Mouse (Mus musculus) neural tube, embryonic 15.5 days (tissue): ENCODE data around the gene Mfap5. TPM values are rescaled to one million over a fixed set of nuclear protein-coding genes. Genes with fewer than 3 reads are reported as not detected.

Experiments used
- ATAC-seq: fragments of 200-750 bp; cut with Nextera tagmentation; 2 replicates; pipeline ENCODE4 v1.8.0; 2017; ENCODE audit warnings: mild to moderate bottlenecking, moderate TSS enrichment, moderate library complexity; ENCODE audit not compliant: low FRiP score
- H3K27ac ChIP-seq: fragments of 300-500 bp; sonication (generic); replicated peaks from 2 replicates; pipeline ENCODE4 v1.5.1; 2015; ENCODE audit warnings: mild to moderate bottlenecking, inconsistent platforms
- H3K27me3 ChIP-seq: fragments of 300-500 bp; sonication (generic); replicated peaks from 2 replicates; pipeline ENCODE4 v1.6.1; 2015; ENCODE audit warnings: inconsistent platforms
- H3K36me3 ChIP-seq: fragments of 300-500 bp; sonication (generic); 2 replicates; pipeline ENCODE4 v1.6.1; 2015; ENCODE audit warnings: inconsistent platforms
- H3K4me1 ChIP-seq: fragments of 300-500 bp; sonication (generic); 2 replicates; pipeline ENCODE4 v1.6.1; 2015; ENCODE audit warnings: inconsistent platforms
- H3K4me2 ChIP-seq: fragments of 300-500 bp; sonication (generic); 2 replicates; pipeline ENCODE4 v1.6.1; 2015; ENCODE audit warnings: inconsistent platforms, mild to moderate bottlenecking, moderate library complexity
- H3K4me3 ChIP-seq: fragments of 300-500 bp; sonication (generic); replicated peaks from 2 replicates; pipeline ENCODE4 v1.5.1; 2015; ENCODE audit warnings: mild to moderate bottlenecking, inconsistent platforms
- H3K9ac ChIP-seq: fragments of 300-500 bp; sonication (generic); replicated peaks from 2 replicates; pipeline ENCODE4 v1.6.1; 2015; ENCODE audit warnings: mild to moderate bottlenecking, inconsistent platforms
- H3K9me3 ChIP-seq: fragments of 300-500 bp; sonication (generic); replicated peaks from 2 replicates; pipeline ENCODE4 v1.6.1; 2016; ENCODE audit warnings: inconsistent platforms
- WGBS: fragments of 180-500 bp; shearing (Covaris S2); methylation state at CpG from one replicate; pipeline ENCODE4 v1.1.7; 2015; ENCODE audit warnings: mixed read lengths; 5-methylcytosine and 5-hydroxymethylcytosine counted together
- polyA plus RNA-seq: library from polyadenylated mRNA; unstranded; fragments of >200 nt; fragmentation: Nextera tagmentation; extraction: Ambion mirVana; gene quantifications from 2 replicates; pipeline ENCODE4 v1.2.1, GENCODE M21; 2015

The Mfap5 gene
- polyA plus RNA-seq, 1 experiment from 2014 or later = 11.3 TPM

DNA sequence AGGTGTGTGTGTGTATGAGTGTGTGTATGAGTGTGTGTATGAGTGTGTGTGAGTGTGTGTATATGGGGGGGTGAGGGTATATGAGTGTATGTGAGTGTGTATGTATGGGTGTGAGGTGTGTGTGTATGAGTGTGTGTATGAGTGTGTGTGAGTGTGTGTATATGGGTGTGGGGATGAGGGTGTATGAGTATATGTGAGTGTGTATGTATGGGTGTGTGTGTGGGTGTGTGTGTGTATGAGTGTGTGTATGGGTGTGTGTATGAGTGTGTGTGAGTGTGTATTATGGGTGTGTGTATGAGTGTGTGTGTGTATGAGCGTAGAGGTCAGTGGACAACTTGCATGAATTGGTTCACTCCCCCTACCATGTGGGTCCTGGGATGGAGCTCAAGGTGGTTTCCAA lies 39.0 kb downstream of the Mfap5 start:
- no peaks in the 10 kb centered on the region for H3K27me3 ChIP-seq
- ATAC-seq = no peak
- 100% methylated on average over 1 of the region's 1 CpGs for WGBS

DNA sequence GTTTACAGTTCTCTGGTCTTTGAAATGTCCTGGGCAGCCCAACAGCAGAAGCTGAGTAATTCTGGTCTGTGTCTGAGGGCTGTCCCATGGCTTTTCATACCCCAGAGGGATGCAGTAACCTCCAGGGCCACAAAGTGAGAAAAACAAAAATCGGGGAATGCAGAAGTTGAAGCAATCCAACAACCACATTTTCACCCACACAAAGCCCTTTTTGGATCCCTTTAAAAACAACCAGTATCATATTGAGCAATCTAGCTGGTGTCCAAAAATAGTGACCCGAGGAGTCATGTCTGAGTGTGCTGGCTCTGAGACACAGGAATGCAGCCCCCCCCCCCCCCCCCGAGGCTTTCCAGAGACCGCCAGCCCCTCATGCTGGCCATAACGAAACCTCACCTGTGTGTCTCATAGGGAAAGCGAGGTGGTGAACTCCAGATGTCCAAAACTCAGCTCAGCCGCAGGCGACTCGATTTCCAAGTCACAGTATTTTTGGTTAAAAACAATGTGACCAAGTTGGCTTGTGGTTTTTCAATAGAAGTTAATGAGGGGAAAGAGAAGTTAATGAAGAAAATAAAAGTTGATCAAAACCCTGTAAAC lies 39.7 kb downstream of the Mfap5 start:
- Histone ChIP-seq H3K4me2 (no peak overlapping the region), H3K9ac (no peak overlapping the region), H3K9me3 (no peaks in the 10 kb centered on the region), H3K36me3 (no peaks in the 10 kb centered on the region), H3K4me1 (no peaks in the 10 kb centered on the region), H3K4me3 (no peak overlapping the region), H3K27me3 (no peaks in the 10 kb centered on the region), H3K27ac (no peak overlapping the region)
- no peak for ATAC-seq
- WGBS = 83% methylated on average over 9 of the region's 9 CpGs

More for the DNA sequence above, 39.0 kb downstream of the Mfap5 start:
- Histone ChIP-seq H3K4me3 (no peak overlapping the region), H3K36me3 (no peaks in the 10 kb centered on the region), H3K27ac (no peak overlapping the region), H3K9me3 (no peaks in the 10 kb centered on the region), H3K4me2 (no peak overlapping the region), H3K4me1 (no peaks in the 10 kb centered on the region), H3K9ac (no peak overlapping the region)

- no peaks in the 10 kb centered on the region for H3K4me1 ChIP-seq
- H3K36me3 ChIP-seq = no peaks in the 10 kb centered on the region
- no peaks in the 10 kb centered on the region for H3K27me3 ChIP-seq
- no peak overlapping the region for H3K4me2 ChIP-seq
- no peaks in the 10 kb centered on the region for H3K9me3 ChIP-seq
- H3K4me3 ChIP-seq = no peak overlapping the region
- no peak overlapping the region for H3K9ac ChIP-seq
- ATAC-seq = no peak
- no peak overlapping the region for H3K27ac ChIP-seq
- 80% methylated on average over 10 of the region's 10 CpGs for WGBS
Observed at GRCm38 (mm10) chr6:122545948-122546347, 40.3 kb downstream of the Mfap5 start.

- WGBS = 64% methylated on average over 9 of the region's 9 CpGs
- no peak within 1 kb of the TSS for H3K27ac ChIP-seq
- ATAC-seq = no peak
Observed at GRCm38 (mm10) chr6:122553606-122554005, 48.0 kb downstream of the Mfap5 start, which contains the start of gene Aicda. TSS of gene Aicda (plus strand) at chr6:122553801.

DNA sequence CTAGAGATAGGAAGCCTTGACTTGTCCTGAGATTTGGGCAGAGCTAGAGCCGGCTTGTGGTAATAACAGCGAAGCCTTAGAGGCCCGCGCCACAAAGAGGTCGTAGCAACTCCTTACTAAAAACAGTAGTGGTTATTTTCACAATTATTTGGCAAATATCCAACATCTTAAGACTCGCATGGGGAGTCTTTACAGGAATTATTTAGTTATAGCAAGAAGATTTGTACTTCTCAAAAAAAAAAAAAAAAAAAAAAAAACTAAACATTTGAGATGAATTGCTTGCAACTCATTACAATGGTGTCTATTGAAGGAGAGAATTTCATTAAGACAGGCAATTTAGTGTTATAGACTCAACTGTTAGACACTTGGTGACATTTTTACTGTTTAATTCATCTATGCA lies 48.5 kb downstream of the Mfap5 start:
- Histone ChIP-seq H3K4me1 (peaks cover 3% of the 10 kb centered on the region), H3K4me3 (no peak overlapping the region), H3K9ac (no peak overlapping the region), H3K27ac (no peak overlapping the region), H3K36me3 (no peaks in the 10 kb centered on the region), H3K27me3 (no peaks in the 10 kb centered on the region), H3K4me2 (no peak overlapping the region), H3K9me3 (no peaks in the 10 kb centered on the region)
- 73% methylated on average over 6 of the region's 6 CpGs for WGBS
- ATAC-seq = no peak

More at GRCm38 (mm10) chr6:122553606-122554005, 48.0 kb downstream of the Mfap5 start, which contains the start of gene Aicda:
- Histone ChIP-seq H3K4me2 (no peak within 1 kb of the TSS), H3K9me3 (no peaks in the 10 kb centered on the region), H3K27me3 (no peaks in the 10 kb centered on the region), H3K4me3 (no peak within 1 kb of the TSS), H3K36me3 (no peaks in the 10 kb centered on the region), H3K4me1 (peaks cover 3% of the 10 kb centered on the region), H3K9ac (no peak within 1 kb of the TSS)

- no peak overlapping the region for H3K4me2 ChIP-seq
- H3K27ac ChIP-seq = no peak overlapping the region
- ATAC-seq = no peak
- WGBS = 63% methylated on average over 7 of the region's 7 CpGs
- H3K4me1 ChIP-seq = peaks cover 3% of the 10 kb centered on the region
- H3K27me3 ChIP-seq = no peaks in the 10 kb centered on the region
- H3K9ac ChIP-seq = no peak overlapping the region
- H3K9me3 ChIP-seq = no peaks in the 10 kb centered on the region
- H3K36me3 ChIP-seq = no peaks in the 10 kb centered on the region
- H3K4me3 ChIP-seq = no peak overlapping the region
Observed at GRCm38 (mm10) chr6:122555266-122555665, 49.6 kb downstream of the Mfap5 start.

DNA sequence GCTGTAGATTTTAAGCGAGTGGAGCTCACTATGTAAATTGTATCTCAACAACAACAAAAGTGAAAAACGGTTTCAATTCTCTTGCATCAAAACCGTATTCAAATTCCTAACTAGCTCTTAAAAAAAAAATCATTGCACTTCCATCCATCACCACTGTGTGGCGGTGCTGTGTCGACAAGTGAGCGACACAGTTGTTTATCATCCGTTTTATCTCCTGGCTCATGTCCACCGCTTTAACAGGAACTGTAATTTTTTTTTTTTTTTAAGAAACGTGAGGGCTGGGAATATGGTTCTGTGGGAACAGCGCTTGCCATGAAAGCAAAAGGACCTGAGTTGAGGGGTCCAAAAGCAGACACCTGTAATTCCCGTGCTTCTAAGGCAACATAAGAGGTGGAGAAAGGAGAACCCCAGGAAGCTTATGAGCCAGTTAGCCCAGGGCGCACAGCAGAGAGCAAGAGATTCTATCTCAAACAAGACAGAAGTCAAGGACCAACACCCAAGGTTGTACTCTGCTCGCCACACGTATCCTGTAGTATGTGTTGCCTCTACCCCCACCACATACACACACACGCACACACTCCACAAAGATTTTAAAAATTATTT lies 51.4 kb downstream of the Mfap5 start:
- H3K36me3 ChIP-seq = no peaks in the 10 kb centered on the region
- ATAC-seq = no peak
- H3K4me3 ChIP-seq = peak overlapping the region; percentile 20; the same call in 1 of the 2 replicates
- peaks cover 7% of the 10 kb centered on the region for H3K4me1 ChIP-seq
- H3K9ac ChIP-seq = no peak overlapping the region
- WGBS = 23% methylated on average over 15 of the region's 15 CpGs
- 0 out of 2 replicates have a peak, but pooled peaks cover 3% of the 10 kb centered on the region for H3K27me3 ChIP-seq
- H3K27ac ChIP-seq = no peak overlapping the region
- H3K4me2 ChIP-seq = peak overlapping the region; percentile 51
- H3K9me3 ChIP-seq = no peaks in the 10 kb centered on the region

DNA sequence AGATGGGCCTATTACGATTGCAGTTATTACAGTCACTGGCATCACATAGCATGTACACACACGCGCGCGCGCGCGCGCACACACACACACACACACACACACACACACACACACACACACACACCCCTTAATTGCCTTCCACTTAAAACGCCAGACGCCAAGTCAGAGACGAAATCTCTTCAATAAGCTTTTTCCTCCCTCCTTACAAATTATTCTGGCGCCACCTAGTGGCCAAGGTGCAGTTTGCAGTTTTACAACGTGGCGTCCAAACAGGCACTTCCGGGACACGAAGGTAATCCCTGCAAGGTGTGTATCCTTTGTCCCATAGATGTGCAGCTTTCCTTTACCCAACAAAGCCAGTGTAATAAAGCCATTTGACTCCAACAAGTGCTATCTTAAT lies 54.8 kb downstream of the Mfap5 start:
- peak; percentile 23 for ATAC-seq
- 0 out of 2 replicates have a peak, but pooled peaks cover 3% of the 10 kb centered on the region for H3K27me3 ChIP-seq
- H3K4me2 ChIP-seq = peak overlapping the region; percentile 45
- H3K9ac ChIP-seq = no peak overlapping the region
- no peak overlapping the region for H3K27ac ChIP-seq
- H3K4me3 ChIP-seq = no peak overlapping the region; the same call in 1 of the 2 replicates
- H3K36me3 ChIP-seq = no peaks in the 10 kb centered on the region
- H3K4me1 ChIP-seq = peaks cover 11% of the 10 kb centered on the region
- no peaks in the 10 kb centered on the region for H3K9me3 ChIP-seq
- WGBS = 9% methylated on average over 17 of the region's 17 CpGs

- Histone ChIP-seq H3K36me3 (no peaks in the 10 kb centered on the region), H3K9me3 (no peaks in the 10 kb centered on the region), H3K4me1 (peaks cover 11% of the 10 kb centered on the region), H3K27ac (no peak overlapping the region), H3K4me3 (no peak overlapping the region), H3K4me2 (no peak overlapping the region), H3K27me3 (0 out of 2 replicates have a peak, but pooled peaks cover 3% of the 10 kb centered on the region), H3K9ac (no peak overlapping the region)
- ATAC-seq = peak; percentile 14
- WGBS = 87% methylated on average over 20 of the region's 20 CpGs
Observed at GRCm38 (mm10) chr6:122561005-122561404, 55.4 kb downstream of the Mfap5 start.

DNA sequence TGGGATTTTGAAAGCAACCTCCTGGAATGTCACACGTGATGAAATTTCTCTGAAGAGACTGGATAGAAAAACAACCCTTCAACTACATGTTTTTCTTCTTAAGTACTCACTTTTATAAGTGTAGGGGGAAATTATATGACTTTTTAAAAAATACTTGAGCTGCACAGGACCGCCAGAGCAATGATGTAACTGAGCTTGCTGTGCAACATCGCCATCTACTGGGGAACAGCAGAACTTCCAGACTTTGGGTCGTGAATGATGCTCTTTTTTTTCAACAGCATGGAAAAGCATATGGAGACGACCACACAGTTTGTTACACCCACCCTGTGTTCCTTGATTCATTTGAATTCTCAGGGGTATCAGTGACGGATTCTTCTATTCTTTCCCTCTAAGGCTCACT lies 56.8 kb downstream of the Mfap5 start:
- peak overlapping the region; percentile 43 for H3K4me2 ChIP-seq
- H3K4me3 ChIP-seq = peak overlapping the region; percentile 12
- ATAC-seq = peak; percentile 43
- no peaks in the 10 kb centered on the region for H3K9me3 ChIP-seq
- H3K9ac ChIP-seq = no peak overlapping the region
- H3K27ac ChIP-seq = no peak overlapping the region
- 3% methylated on average over 6 of the region's 6 CpGs for WGBS
- peaks cover 8% of the 10 kb centered on the region; the same call in 1 of the 2 replicates for H3K4me1 ChIP-seq
- no peaks in the 10 kb centered on the region for H3K36me3 ChIP-seq
- H3K27me3 ChIP-seq = 0 out of 2 replicates have a peak, but pooled peaks cover 3% of the 10 kb centered on the region

DNA sequence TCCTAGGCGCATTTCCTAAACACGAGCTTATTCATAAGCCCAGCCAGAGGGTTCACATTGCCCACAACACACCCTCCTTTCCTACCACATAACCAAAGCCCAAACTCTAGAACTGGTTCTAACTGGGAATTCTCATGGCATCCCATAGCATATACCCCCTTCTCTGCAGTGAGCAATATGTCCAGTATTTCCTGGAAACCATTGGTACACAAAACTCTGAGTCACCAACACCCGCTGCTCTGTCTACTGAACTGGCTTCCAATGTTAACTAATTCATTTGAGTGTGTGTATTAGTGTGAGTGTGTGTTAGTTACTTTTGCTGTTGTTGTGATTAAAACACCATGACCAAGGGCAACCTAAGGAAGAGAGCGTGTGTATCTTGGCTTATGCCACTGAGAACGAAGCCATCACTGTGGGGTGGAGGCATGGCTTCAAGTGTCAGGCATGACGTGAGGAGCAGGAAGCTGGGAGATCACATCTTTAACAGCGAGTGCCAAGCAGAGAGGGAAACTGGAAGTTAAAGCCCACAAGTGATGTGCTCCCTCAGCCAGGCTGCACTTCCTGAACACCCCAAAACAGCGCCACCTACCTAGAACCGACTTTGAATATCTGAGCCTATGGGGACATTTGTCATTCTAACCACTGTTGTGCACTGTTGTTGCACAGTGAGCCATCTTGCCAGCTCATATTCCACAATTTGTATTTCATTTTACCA lies 59.6 kb downstream of the Mfap5 start:
- no peaks in the 10 kb centered on the region for H3K9me3 ChIP-seq
- no peak overlapping the region for H3K27ac ChIP-seq
- 91% methylated on average over 9 of the region's 9 CpGs for WGBS
- H3K27me3 ChIP-seq = 0 out of 2 replicates have a peak, but pooled peaks cover 3% of the 10 kb centered on the region
- no peak overlapping the region for H3K9ac ChIP-seq
- H3K4me2 ChIP-seq = no peak overlapping the region
- ATAC-seq = no peak
- H3K4me1 ChIP-seq = peaks cover 8% of the 10 kb centered on the region; the same call in 1 of the 2 replicates
- H3K36me3 ChIP-seq = no peaks in the 10 kb centered on the region
- no peak overlapping the region for H3K4me3 ChIP-seq
